Mouse (Mus musculus) midbrain, embryonic 14.5 days (tissue): ENCODE measurements around the gene Cdkn2d. TPM values are rescaled to one million over a fixed set of nuclear protein-coding genes. Genes with fewer than 3 reads are reported as not detected.
A peak's percentile ranks its signal among the peaks of the same experiment; 100 is the strongest.

Experiments used
- ATAC-seq: fragments of 200-750 bp; cut with Nextera tagmentation; 2 replicates; pipeline ENCODE4 v1.8.0; 2017; ENCODE audit warnings: moderate number of reproducible peaks, moderate library complexity; ENCODE audit not compliant: low FRiP score, low TSS enrichment
- DNase-seq: peaks from one replicate; pipeline ENCODE4 v3.0.0-alpha.2; 2015
- H3K27ac ChIP-seq: fragments of 300-500 bp; sonication (generic); replicated peaks from 2 replicates; pipeline ENCODE4 v1.5.1; 2014; ENCODE audit warnings: mild to moderate bottlenecking, low read depth, low read length, moderate library complexity
- H3K27me3 ChIP-seq: fragments of 300-500 bp; sonication (generic); 2 replicates; pipeline ENCODE4 v1.6.1; 2014; ENCODE audit warnings: low read length, control low read depth, mixed read lengths; ENCODE audit not compliant: control insufficient read depth, insufficient read depth
- H3K36me3 ChIP-seq: fragments of 300-500 bp; sonication (generic); 2 replicates; pipeline ENCODE4 v1.6.1; 2014; ENCODE audit warnings: low read length, control low read depth; ENCODE audit not compliant: control insufficient read depth, insufficient read depth
- H3K4me1 ChIP-seq: fragments of 300-500 bp; sonication (generic); 2 replicates; pipeline ENCODE4 v1.6.1; 2014; ENCODE audit warnings: mild to moderate bottlenecking, antibody characterized with exemption, low read length, control low read depth; ENCODE audit not compliant: control insufficient read depth, insufficient read depth
- H3K4me2 ChIP-seq: fragments of 300-500 bp; sonication (generic); 2 replicates; pipeline ENCODE4 v1.6.1; 2014; ENCODE audit warnings: mild to moderate bottlenecking, low read length, moderate library complexity
- H3K4me3 ChIP-seq: fragments of 300-500 bp; sonication (generic); replicated peaks from 2 replicates; pipeline ENCODE4 v1.5.1; 2014; ENCODE audit warnings: low read depth, low read length
- H3K9ac ChIP-seq: fragments of 300-500 bp; sonication (generic); replicated peaks from 2 replicates; pipeline ENCODE4 v1.6.1; 2014; ENCODE audit warnings: mild to moderate bottlenecking, low read length, moderate library complexity
- H3K9me3 ChIP-seq: fragments of 300-500 bp; sonication (generic); 2 replicates; pipeline ENCODE4 v1.6.1; 2016; ENCODE audit warnings: low read length, control low read depth, mixed read lengths; ENCODE audit not compliant: control insufficient read depth
- WGBS: fragments of 180-500 bp; shearing (Covaris S2); extraction: QIAGEN DNeasy Blood & Tissue Kit; methylation state at CpG from one replicate; pipeline ENCODE4 v1.1.7; 2014; 5-methylcytosine and 5-hydroxymethylcytosine counted together
- polyA plus RNA-seq: library from polyadenylated mRNA; unstranded; fragments of >200 nt; fragmentation: Nextera tagmentation; extraction: Ambion mirVana; gene quantifications from 2 replicates; pipeline ENCODE4 v1.2.1, GENCODE M21; 2014

The Cdkn2d gene
- polyA plus RNA-seq, 1 experiment from 2014 or later = 84.9 TPM

DNA sequence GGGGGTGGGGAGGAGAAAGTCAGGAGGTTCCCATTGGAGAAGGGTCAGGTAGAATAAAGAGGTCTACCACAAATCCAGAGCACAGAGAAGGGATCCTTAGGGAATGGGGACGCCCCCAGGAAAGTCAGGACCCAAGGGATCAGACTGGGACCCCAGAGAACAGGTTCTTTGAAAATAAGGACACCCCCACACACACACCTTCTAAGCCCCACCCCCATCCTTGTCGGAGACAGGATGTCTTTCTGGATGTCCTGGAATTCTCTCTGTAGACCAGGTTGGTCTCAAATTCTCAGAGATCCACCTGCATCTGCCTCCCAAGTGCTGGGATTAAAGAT, 1.9 kb downstream of the Cdkn2d start:
- Histone ChIP-seq H3K27me3 (no peaks in the 10 kb centered on the region), H3K9me3 (no peaks in the 10 kb centered on the region), H3K27ac (no peak overlapping the region), H3K4me2 (peak overlapping the region; percentile 84), H3K9ac (no peak overlapping the region), H3K4me1 (peaks cover 33% of the 10 kb centered on the region), H3K36me3 (peaks cover 10% of the 10 kb centered on the region), H3K4me3 (no peak overlapping the region; the same call in 1 of the 2 replicates)
- DNase-seq (no peak), ATAC-seq (no peak)
- 88% methylated on average over 2 of the region's 2 CpGs for WGBS

DNA sequence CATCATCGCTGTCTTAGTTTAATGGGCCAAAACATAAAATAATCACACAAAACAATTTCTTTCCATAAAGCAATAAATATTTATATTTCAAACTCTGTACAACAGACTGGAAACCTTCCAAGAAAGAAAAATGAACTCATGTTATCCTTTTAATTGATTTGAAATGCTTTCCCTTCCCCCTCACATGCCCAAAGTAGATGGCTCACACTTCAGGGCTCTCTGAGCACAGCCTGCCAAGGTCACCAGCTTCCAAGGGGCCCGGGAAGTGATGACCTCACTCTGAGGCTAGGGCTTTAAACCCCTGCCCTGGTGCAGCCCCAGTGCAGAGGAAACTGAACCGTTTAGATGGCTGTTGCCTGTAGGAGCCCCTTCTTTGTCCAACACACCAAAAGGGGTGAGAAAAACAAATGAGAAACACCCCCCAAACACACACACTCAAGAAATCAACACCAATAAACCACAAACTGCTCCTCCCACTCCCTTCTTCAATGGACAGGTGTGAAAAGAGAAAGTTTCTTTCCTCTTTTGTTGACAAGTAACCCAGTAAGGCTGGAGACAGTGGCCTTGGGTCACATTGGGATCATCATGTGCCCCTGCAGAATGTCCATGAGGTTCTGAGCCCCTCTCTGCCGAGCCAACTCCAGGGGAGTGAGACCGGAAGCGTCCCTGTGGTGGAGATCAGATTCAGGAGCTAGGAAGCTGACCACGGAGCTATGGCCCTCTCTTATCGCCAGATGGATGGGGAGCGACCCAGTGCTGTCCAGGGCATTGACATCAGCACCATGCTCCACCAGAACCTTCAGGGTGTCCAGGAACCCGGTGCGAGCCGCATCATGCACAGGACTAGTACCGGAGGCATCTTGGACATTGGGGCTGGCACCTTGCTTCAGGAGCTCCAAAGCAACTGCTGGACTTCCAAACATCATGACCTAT, 2.5 kb downstream of the Cdkn2d start:
- no peaks in the 10 kb centered on the region for H3K27me3 ChIP-seq
- peak overlapping the region; percentile 78 for H3K4me3 ChIP-seq
- DNase-seq (peak; percentile 34), ATAC-seq (no peak)
- H3K9me3 ChIP-seq = no peaks in the 10 kb centered on the region
- H3K9ac ChIP-seq = peak overlapping the region; percentile 59
- peaks cover 16% of the 10 kb centered on the region for H3K36me3 ChIP-seq
- peak overlapping the region; percentile 84 for H3K4me2 ChIP-seq
- 79% methylated on average over 13 of the region's 13 CpGs for WGBS
- H3K27ac ChIP-seq = peak overlapping the region; percentile 86
- peaks cover 33% of the 10 kb centered on the region for H3K4me1 ChIP-seq

DNA sequence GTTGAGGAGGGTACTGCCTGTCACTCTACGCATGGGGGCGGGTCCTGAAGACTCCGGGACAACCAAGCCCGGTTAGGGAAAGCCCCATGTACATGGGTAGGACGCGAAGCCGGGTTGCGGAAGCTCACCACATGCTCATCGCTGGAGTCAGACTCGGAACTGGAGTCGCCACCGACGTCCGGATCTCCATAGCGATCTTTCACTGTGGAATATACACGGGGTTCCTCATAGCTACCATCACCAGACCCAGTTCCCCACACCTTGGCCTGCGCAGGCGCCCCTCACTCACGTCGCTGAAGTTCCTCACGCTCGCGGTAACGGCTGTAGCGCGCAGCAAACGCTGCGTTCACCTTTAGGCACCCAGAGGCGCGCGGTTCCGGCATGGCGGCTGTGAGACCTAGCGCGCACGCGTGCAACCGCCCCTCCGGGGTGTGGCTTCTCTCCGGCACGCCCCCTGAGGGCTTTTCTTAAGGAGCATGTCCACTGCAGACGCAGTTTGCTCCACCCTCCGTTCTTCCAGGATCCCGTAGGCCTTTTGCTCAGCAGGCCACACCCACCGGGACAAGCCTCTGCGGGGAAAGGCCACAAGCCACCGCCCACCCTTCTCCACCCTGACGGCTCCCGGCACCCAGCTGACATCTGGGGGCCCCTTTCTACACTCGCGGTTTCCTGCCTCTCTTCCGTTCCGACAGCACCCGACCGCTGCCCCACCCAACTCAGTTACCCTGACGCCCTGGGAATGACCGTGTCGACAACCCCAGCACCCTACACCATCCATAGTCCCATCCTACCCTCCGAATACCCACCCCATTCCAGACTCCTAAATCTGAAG, 3.4 kb downstream of the Cdkn2d start, which contains the start of gene Kri1:
Gene Kri1, minus strand, starts transcription at position 399 of the 832 bp plus-strand sequence.
- ATAC-seq (peak; percentile 78), DNase-seq (peak; percentile 99)
- no peaks in the 10 kb centered on the region for H3K9me3 ChIP-seq
- no peaks in the 10 kb centered on the region for H3K27me3 ChIP-seq
- WGBS = 1% methylated on average over 59 of the region's 59 CpGs
- H3K4me2 ChIP-seq = peak within 1 kb of the TSS; percentile 84
- peaks cover 18% of the 10 kb centered on the region for H3K36me3 ChIP-seq
- peak within 1 kb of the TSS; percentile 86 for H3K27ac ChIP-seq
- peak within 1 kb of the TSS; percentile 78 for H3K4me3 ChIP-seq
- peaks cover 33% of the 10 kb centered on the region for H3K4me1 ChIP-seq
- H3K9ac ChIP-seq = peak within 1 kb of the TSS; percentile 59

DNA sequence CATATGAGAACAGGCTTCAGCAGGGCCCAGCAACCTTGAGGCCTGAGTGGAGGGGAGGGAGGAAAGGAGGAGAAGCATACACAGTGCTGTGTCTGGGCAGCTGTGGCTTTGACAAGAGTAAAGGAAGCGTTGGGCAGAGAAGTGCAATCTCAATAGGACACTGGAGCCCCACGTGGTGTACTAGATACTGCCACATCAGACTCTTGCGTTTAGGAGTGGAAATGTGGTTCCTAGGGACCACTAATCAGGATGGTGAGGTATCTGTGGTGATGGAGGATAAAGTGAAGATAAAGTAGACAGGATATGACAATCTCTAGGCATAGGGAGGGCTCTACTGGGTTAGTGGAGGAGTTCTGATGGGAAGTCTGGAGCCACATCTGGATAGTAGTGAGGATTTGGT, 4.5 kb downstream of the Cdkn2d start:
- H3K27ac ChIP-seq = no peak overlapping the region
- H3K4me3 ChIP-seq = peak overlapping the region; percentile 78
- H3K27me3 ChIP-seq = no peaks in the 10 kb centered on the region
- no peaks in the 10 kb centered on the region for H3K9me3 ChIP-seq
- peak overlapping the region; percentile 84 for H3K4me2 ChIP-seq
- ATAC-seq = no peak
- DNase-seq = no peak
- H3K4me1 ChIP-seq = peaks cover 33% of the 10 kb centered on the region
- 75% methylated on average over 3 of the region's 3 CpGs for WGBS
- H3K36me3 ChIP-seq = peaks cover 27% of the 10 kb centered on the region
- H3K9ac ChIP-seq = peak overlapping the region; percentile 59

DNA sequence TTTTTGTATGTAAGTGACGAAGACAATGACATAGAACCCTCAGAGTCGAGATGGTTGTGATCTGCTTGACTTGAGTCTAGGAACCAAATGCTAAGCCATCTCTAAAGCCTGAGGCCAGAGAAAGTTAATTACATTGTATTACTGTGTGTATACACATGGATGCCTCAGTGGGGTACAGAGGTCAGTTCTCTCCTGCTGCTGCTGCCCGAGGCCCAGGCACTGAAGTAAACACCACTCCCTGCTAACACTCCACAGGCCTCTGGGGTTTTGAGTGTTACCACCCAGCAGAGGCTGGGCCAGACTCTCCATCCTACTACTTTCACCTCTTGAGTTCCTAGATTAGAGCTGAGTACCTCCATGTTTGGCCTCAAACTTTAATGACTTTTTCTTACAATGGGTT, 7.2 kb downstream of the Cdkn2d start:
- H3K27ac ChIP-seq = no peak overlapping the region
- WGBS = 90% methylated on average over 3 of the region's 3 CpGs
- H3K9ac ChIP-seq = no peak overlapping the region
- peaks cover 19% of the 10 kb centered on the region for H3K4me1 ChIP-seq
- H3K9me3 ChIP-seq = no peaks in the 10 kb centered on the region
- peaks cover 52% of the 10 kb centered on the region for H3K36me3 ChIP-seq
- no peak overlapping the region for H3K4me3 ChIP-seq
- DNase-seq (no peak), ATAC-seq (no peak)
- no peak overlapping the region for H3K4me2 ChIP-seq
- no peaks in the 10 kb centered on the region for H3K27me3 ChIP-seq

DNA sequence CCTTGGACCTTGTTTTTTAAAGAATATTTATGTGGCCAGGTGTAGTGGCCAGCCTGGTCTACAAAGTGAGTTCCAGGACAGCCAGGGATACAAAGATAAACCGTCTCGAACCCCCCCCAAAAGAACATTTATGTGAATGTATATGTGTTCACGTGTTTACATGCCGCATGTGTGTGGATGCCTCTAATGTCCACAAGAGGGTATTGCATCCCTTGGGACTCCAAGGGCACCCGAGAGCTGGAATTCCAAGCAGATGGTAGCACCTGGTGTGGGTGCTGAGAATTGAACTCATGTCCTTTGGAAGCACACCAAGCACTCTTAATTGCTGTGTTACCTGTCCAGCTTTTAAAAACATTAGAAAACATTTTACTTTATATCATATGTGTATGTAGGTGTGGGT, 7.6 kb downstream of the Cdkn2d start:
- ATAC-seq = no peak
- Histone ChIP-seq H3K27me3 (no peaks in the 10 kb centered on the region), H3K4me2 (no peak overlapping the region), H3K9me3 (no peaks in the 10 kb centered on the region), H3K9ac (no peak overlapping the region), H3K36me3 (peaks cover 56% of the 10 kb centered on the region), H3K4me3 (no peak overlapping the region), H3K4me1 (peaks cover 15% of the 10 kb centered on the region), H3K27ac (no peak overlapping the region)
- WGBS = 89% methylated on average over 5 of the region's 5 CpGs
- DNase-seq = no peak

DNA sequence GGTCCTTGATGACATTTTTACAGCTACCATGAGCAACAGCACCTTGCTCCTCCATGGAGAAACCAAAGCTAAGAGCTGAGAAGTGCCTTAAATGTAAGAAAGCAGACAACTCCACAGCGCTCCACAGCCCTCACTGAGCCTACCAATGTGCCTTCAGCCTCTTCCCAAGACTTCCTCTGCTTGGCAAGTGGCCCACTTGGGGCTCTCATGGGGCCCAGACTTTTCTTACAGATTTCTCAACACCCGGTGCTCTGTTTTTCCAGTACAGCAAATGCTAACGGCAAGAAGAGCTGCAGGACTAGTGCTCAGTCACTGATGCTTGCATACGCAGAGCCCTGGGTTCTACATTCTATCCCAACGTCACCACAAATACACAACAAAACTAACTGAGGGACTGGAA, 13.4 kb downstream of the Cdkn2d start:
- Histone ChIP-seq H3K36me3 (peaks cover 95% of the 10 kb centered on the region), H3K4me2 (no peak overlapping the region), H3K4me3 (no peak overlapping the region), H3K4me1 (no peaks in the 10 kb centered on the region), H3K9me3 (no peaks in the 10 kb centered on the region), H3K27ac (no peak overlapping the region), H3K27me3 (no peaks in the 10 kb centered on the region), H3K9ac (no peak overlapping the region)
- 98% methylated on average over 5 of the region's 5 CpGs for WGBS
- DNase-seq = no peak
- no peak for ATAC-seq

DNA sequence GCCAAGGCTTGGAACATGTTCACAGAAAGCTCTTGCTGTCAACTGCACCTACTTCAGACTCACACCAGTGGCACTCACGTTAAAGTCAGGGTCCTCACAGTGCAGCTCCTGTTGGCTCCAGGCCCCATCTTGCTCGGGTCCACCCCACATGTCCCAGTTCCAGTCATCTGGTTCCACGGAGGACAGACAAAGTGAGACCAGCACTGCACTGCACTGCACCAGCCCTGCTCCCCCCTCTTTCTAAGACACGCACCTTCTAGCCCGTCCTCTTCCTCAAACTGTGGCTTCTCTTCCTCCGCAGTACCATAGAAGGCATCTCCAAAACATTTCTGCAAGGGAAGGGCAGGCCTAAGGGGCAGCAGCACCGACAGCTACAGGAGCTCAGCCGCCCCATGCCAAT, 14.9 kb downstream of the Cdkn2d start:
- DNase-seq (no peak), ATAC-seq (no peak)
- H3K4me3 ChIP-seq = no peak overlapping the region
- WGBS = 92% methylated on average over 8 of the region's 8 CpGs
- peaks cover 96% of the 10 kb centered on the region for H3K36me3 ChIP-seq
- H3K27ac ChIP-seq = no peak overlapping the region
- no peak overlapping the region for H3K4me2 ChIP-seq
- no peaks in the 10 kb centered on the region for H3K27me3 ChIP-seq
- H3K9ac ChIP-seq = no peak overlapping the region
- no peaks in the 10 kb centered on the region for H3K9me3 ChIP-seq
- H3K4me1 ChIP-seq = no peaks in the 10 kb centered on the region
